Mouse (Mus musculus) myocyte (in vitro differentiated cells): ENCODE measurements at regions not wholly inside any gene's neighbourhood (a gene's known extent, or its start where the extent isn't known, plus 50 kb on each side); places are given as distances from the start of the nearest gene placed in this dataset.

Experiments
- H3K27me3 ChIP-seq: one replicate; pipeline ENCODE4 v1.6.1; 2011; ENCODE audit not compliant: control insufficient read depth, insufficient read depth, insufficient read length
- H3K36me3 ChIP-seq: one replicate; pipeline ENCODE4 v1.6.1; 2011; ENCODE audit not compliant: control insufficient read depth, insufficient read depth
- H3K4me2 ChIP-seq: one replicate; pipeline ENCODE4 v1.6.1; 2011; ENCODE audit warnings: low read depth, control low read depth
- H3K4me3 ChIP-seq: one replicate; pipeline ENCODE4 v1.5.1; 2011; ENCODE audit warnings: mild to moderate bottlenecking, control low read depth, moderate library complexity
- H3K79me2 ChIP-seq: one replicate; pipeline ENCODE4 v1.6.1; 2011; ENCODE audit not compliant: control insufficient read depth, insufficient read depth
- H3ac ChIP-seq: one replicate; pipeline ENCODE4 v1.6.1; 2011; ENCODE audit not compliant: control insufficient read depth, insufficient read length
- CEBPB ChIP-seq: IDR thresholded peaks from 2 replicates; pipeline ENCODE4 v1.6.1; 2011; ENCODE audit warnings: mild to moderate bottlenecking, moderate library complexity; ENCODE audit not compliant: poor library complexity, insufficient read depth, severe bottlenecking
- E2F4 ChIP-seq: IDR thresholded peaks from one replicate; pipeline ENCODE4 v1.6.1; 2011; ENCODE audit warnings: mild to moderate bottlenecking, control low read depth, moderate library complexity; ENCODE audit not compliant: insufficient read depth
- MAX ChIP-seq: IDR thresholded peaks from one replicate; pipeline ENCODE4 v1.6.1; 2011; ENCODE audit warnings: low read depth, mild to moderate bottlenecking, control low read depth
- MYOD1 ChIP-seq, 3 experiments: IDR thresholded peaks; one replicate each; pipeline ENCODE4 v1.6.1; 2011; ENCODE audit warnings: control low read depth in 2 of 3, low read depth in 2 of 3, mild to moderate bottlenecking in 2 of 3, moderate library complexity in 1 of 3; ENCODE audit not compliant: insufficient read length in 2 of 3, control insufficient read depth in 1 of 3
- MYOG ChIP-seq, 3 experiments: IDR thresholded peaks; one replicate each; pipeline ENCODE4 v1.6.1; 2011; ENCODE audit warnings: control low read depth in 2 of 3, low read depth in 2 of 3, mild to moderate bottlenecking in 2 of 3; ENCODE audit not compliant: insufficient read length in 2 of 3, control insufficient read depth in 1 of 3, insufficient read depth in 1 of 3
- POLR2A ChIP-seq: IDR thresholded peaks from one replicate; pipeline ENCODE4 v1.6.1; 2011; ENCODE audit warnings: low read depth, mild to moderate bottlenecking, control low read depth, moderate library complexity; ENCODE audit not compliant: insufficient read length
- POLR2AphosphoS2 ChIP-seq: IDR thresholded peaks from one replicate; pipeline ENCODE4 v1.6.1; 2011; ENCODE audit warnings: low read depth, control low read depth; ENCODE audit not compliant: insufficient read length
- REST ChIP-seq: IDR thresholded peaks from one replicate; pipeline ENCODE4 v1.6.1; 2011; ENCODE audit warnings: mild to moderate bottlenecking, control low read depth, moderate library complexity; ENCODE audit not compliant: insufficient read depth, insufficient read length
- SRF ChIP-seq: IDR thresholded peaks from one replicate; pipeline ENCODE4 v1.6.1; 2011; ENCODE audit warnings: low read depth; ENCODE audit not compliant: control insufficient read depth, insufficient read length
- TCF12 ChIP-seq: IDR thresholded peaks from one replicate; pipeline ENCODE4 v1.6.1; 2011; ENCODE audit warnings: mild to moderate bottlenecking, control low read depth; ENCODE audit not compliant: poor library complexity, insufficient read depth, severe bottlenecking
- TCF3 ChIP-seq: IDR thresholded peaks from one replicate; pipeline ENCODE4 v1.6.1; 2011; ENCODE audit warnings: low read depth, control low read depth; ENCODE audit not compliant: insufficient read length
- USF1 ChIP-seq: IDR thresholded peaks from one replicate; pipeline ENCODE4 v1.6.1; 2011; ENCODE audit warnings: low read depth, mild to moderate bottlenecking, control low read depth, moderate library complexity

GRCm38 (mm10) chr6:95876320-95876719 is 157.7 kb upstream of the Suclg2 start:
- Histone ChIP-seq H3K79me2 (no peaks in the 10 kb centered on the region), H3K27me3 (no peaks in the 10 kb centered on the region), H3K36me3 (no peaks in the 10 kb centered on the region), H3ac (no peak overlapping the region), H3K4me3 (no peak overlapping the region), H3K4me2 (no peak overlapping the region)
- no peak for TF ChIP-seq MAX
- TF ChIP-seq SRF, result no peak
- TF ChIP-seq USF1, result no peak
- TF ChIP-seq CEBPB, result no peak
- TF ChIP-seq MYOD1 (IDR thresholded peaks at IDR 0.05; ENCODE audit: control insufficient read depth in 1 of 3, insufficient read length in 2 of 3, low read depth in 2 of 3), result no peak
- no peak for TF ChIP-seq TCF12
- no peak for TF ChIP-seq MYOG (IDR thresholded peaks at IDR 0.05; ENCODE audit: control insufficient read depth in 1 of 3, insufficient read depth in 1 of 3, insufficient read length in 2 of 3, low read depth in 2 of 3)
- TF ChIP-seq TCF3, result no peak
- TF ChIP-seq E2F4, result no peak
- TF ChIP-seq POLR2AphosphoS2, result no peak
- TF ChIP-seq REST, result no peak
- no peak for TF ChIP-seq POLR2A

DNA sequence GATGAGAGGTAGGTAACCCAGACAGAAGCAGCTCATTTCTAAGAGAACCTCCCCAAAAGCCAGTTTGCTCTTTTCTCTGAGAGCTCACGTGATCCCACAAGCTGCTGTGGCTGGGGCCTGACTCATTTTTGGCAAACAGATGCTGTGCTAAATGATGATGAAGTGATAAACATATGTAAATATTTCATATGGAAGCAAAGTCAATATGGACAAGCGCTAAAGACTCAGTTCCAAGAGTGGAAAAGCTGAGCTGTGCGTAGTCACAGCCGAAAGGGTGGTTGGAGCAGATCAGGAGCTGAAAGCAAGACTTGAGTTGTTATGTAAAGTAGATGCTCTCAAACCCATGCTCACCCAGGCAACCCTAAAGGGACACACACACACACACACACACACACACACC is 168.0 kb upstream of the Suclg2 start:
- TF ChIP-seq MYOD1 (IDR thresholded peaks at IDR 0.05; ENCODE audit: control insufficient read depth in 1 of 3, insufficient read length in 2 of 3, low read depth in 2 of 3), result no peak
- TF ChIP-seq TCF3, result no peak
- TF ChIP-seq CEBPB, result no peak
- TF ChIP-seq MAX, result no peak
- no peaks in the 10 kb centered on the region for H3K36me3 ChIP-seq
- H3K27me3 ChIP-seq, result no peaks in the 10 kb centered on the region
- no peak overlapping the region for H3K4me3 ChIP-seq
- H3K79me2 ChIP-seq, result no peaks in the 10 kb centered on the region
- no peak overlapping the region for H3K4me2 ChIP-seq
- H3ac ChIP-seq, result no peak overlapping the region

- H3K4me3 ChIP-seq, result no peak overlapping the region
- no peak overlapping the region for H3ac ChIP-seq
- H3K36me3 ChIP-seq, result no peaks in the 10 kb centered on the region
- H3K4me2 ChIP-seq, result no peak overlapping the region
- no peaks in the 10 kb centered on the region for H3K27me3 ChIP-seq
- H3K79me2 ChIP-seq, result no peaks in the 10 kb centered on the region
- TF ChIP-seq TCF12 (no peak), MYOD1 (IDR thresholded peaks at IDR 0.05; ENCODE audit: control insufficient read depth in 1 of 3, insufficient read length in 2 of 3, low read depth in 2 of 3) (no peak), USF1 (no peak), SRF (no peak), CEBPB (no peak), MAX (no peak), MYOG (IDR thresholded peaks at IDR 0.05; ENCODE audit: control insufficient read depth in 1 of 3, insufficient read depth in 1 of 3, insufficient read length in 2 of 3, low read depth in 2 of 3) (no peak), TCF3 (no peak), POLR2AphosphoS2 (no peak), POLR2A (no peak), E2F4 (no peak), REST (no peak)
These were observed 184.0 kb upstream of the Suclg2 start for GRCm38 (mm10) chr6:95902551-95902950.

GRCm38 (mm10) chr6:95904085-95904633 is 185.6 kb upstream of the Suclg2 start:
- no peaks in the 10 kb centered on the region for H3K27me3 ChIP-seq
- no peaks in the 10 kb centered on the region for H3K36me3 ChIP-seq
- no peak overlapping the region for H3K4me3 ChIP-seq
- H3ac ChIP-seq, result no peak overlapping the region
- TF ChIP-seq MYOD1 (IDR thresholded peaks at IDR 0.05; ENCODE audit: control insufficient read depth in 1 of 3, insufficient read length in 2 of 3, low read depth in 2 of 3) (no peak), CEBPB (no peak), REST (no peak), MYOG (IDR thresholded peaks at IDR 0.05; ENCODE audit: control insufficient read depth in 1 of 3, insufficient read depth in 1 of 3, insufficient read length in 2 of 3, low read depth in 2 of 3) (no peak), TCF12 (no peak), E2F4 (no peak), POLR2AphosphoS2 (no peak), USF1 (no peak), TCF3 (no peak), SRF (no peak), MAX (no peak), POLR2A (no peak)
- H3K4me2 ChIP-seq, result no peak overlapping the region
- H3K79me2 ChIP-seq, result no peaks in the 10 kb centered on the region

GRCm38 (mm10) chr6:95905057-95905456 is 186.5 kb upstream of the Suclg2 start:
- H3K36me3 ChIP-seq, result no peaks in the 10 kb centered on the region
- no peaks in the 10 kb centered on the region for H3K79me2 ChIP-seq
- TF ChIP-seq MYOG (IDR thresholded peaks at IDR 0.05; ENCODE audit: control insufficient read depth in 1 of 3, insufficient read depth in 1 of 3, insufficient read length in 2 of 3, low read depth in 2 of 3) (no peak), SRF (no peak), E2F4 (no peak), MAX (no peak), CEBPB (no peak), TCF3 (no peak), TCF12 (no peak), POLR2AphosphoS2 (no peak), REST (no peak), USF1 (no peak), POLR2A (no peak), MYOD1 (IDR thresholded peaks at IDR 0.05; ENCODE audit: control insufficient read depth in 1 of 3, insufficient read length in 2 of 3, low read depth in 2 of 3) (no peak)
- H3K27me3 ChIP-seq, result no peaks in the 10 kb centered on the region
- H3K4me2 ChIP-seq, result no peak overlapping the region
- no peak overlapping the region for H3ac ChIP-seq
- H3K4me3 ChIP-seq, result no peak overlapping the region
